Mouse (Mus musculus): ENCODE results near the gene Kcnip4.

DNA sequence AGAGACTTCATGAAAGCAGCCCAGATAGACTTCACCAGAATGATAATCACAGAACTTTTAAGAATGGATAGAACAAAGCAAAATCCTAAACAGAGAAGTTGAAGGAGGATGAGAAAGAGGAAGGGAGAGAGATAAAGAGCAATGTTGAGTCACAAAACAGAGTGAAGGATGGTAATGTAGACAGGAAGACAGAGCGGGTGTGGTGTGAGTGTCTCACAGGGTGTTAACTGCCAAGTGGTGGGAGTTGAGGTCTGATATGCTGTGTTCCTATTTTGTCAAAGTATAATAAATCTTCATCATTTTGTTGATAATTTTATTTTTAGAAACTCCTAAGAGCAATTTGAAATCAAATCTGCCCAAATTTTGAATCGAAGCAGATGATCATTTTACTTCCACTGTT, 592.8 kb downstream of the Kcnip4 start:
- no peak for TF ChIP-seq CTCF (IDR thresholded peaks at IDR 0.05; ENCODE audit: insufficient read depth, low read length)
- TF ChIP-seq POLR2A (IDR thresholded peaks at IDR 0.05; ENCODE audit: borderline replicate concordance, extremely low read depth, low read depth, low read length) = no peak

Data from lung, adult 2 months (tissue).